Mouse (Mus musculus): ENCODE measurements around the gene Prrg2.

Gene Prrg2

GRCm38 (mm10) chr7:45058607-45059571 is 3.6 kb downstream of the Prrg2 start:
- peak; percentile 59 to 71 for DNase-seq (ENCODE audit: inconsistent age in 2 of 2, low spot score in 1 of 2)

- DNase-seq (ENCODE audit: inconsistent age in 2 of 2, low spot score in 1 of 2) = peak; percentile 31 to 65
Observed at GRCm38 (mm10) chr7:45056972-45057348, 5.5 kb downstream of the Prrg2 start.

- peak in 1 of 2 experiments; percentile 50 for DNase-seq (ENCODE audit: inconsistent age in 2 of 2, low spot score in 1 of 2)
Observed at GRCm38 (mm10) chr7:45056329-45056971, 6.0 kb downstream of the Prrg2 start.

- DNase-seq (ENCODE audit: inconsistent age in 2 of 2, low spot score in 1 of 2) = peak; percentile 98
Observed at GRCm38 (mm10) chr7:45053931-45054510, 8.5 kb downstream of the Prrg2 start.

GRCm38 (mm10) chr7:45053117-45053930 is 9.2 kb downstream of the Prrg2 start:
- peak; percentile 90 to 95 for DNase-seq (ENCODE audit: inconsistent age in 2 of 2, low spot score in 1 of 2)

- DNase-seq (ENCODE audit: inconsistent age in 2 of 2, low spot score in 1 of 2) = no peak
Observed at GRCm38 (mm10) chr7:45052862-45053116, 9.7 kb downstream of the Prrg2 start, which contains the start of gene Prr12. Gene Prr12 (minus strand): TSS chr7:45052881.

- peak; percentile 66 to 87 for DNase-seq (ENCODE audit: inconsistent age in 2 of 2, low spot score in 1 of 2)
Observed at GRCm38 (mm10) chr7:45052181-45052861, 10.2 kb downstream of the Prrg2 start.

- DNase-seq (ENCODE audit: inconsistent age in 2 of 2, low spot score in 1 of 2) = peak; percentile 29 to 72
Observed at GRCm38 (mm10) chr7:45051601-45051974, 10.9 kb downstream of the Prrg2 start.

- peak; percentile 85 to 90 for DNase-seq (ENCODE audit: inconsistent age in 2 of 2, low spot score in 1 of 2)
Observed at GRCm38 (mm10) chr7:45050945-45051600, 11.4 kb downstream of the Prrg2 start.

- DNase-seq (ENCODE audit: inconsistent age in 2 of 2, low spot score in 1 of 2) = no peak
Observed at GRCm38 (mm10) chr7:45048923-45049657, 13.4 kb downstream of the Prrg2 start.

- DNase-seq (ENCODE audit: inconsistent age in 2 of 2, low spot score in 1 of 2) = no peak
Observed at GRCm38 (mm10) chr7:45048001-45048890, 14.2 kb downstream of the Prrg2 start.

- no peak for DNase-seq (ENCODE audit: inconsistent age in 2 of 2, low spot score in 1 of 2)
Observed at GRCm38 (mm10) chr7:45047491-45047890, 15.0 kb downstream of the Prrg2 start.

GRCm38 (mm10) chr7:45046853-45047350 is 15.6 kb downstream of the Prrg2 start:
- DNase-seq (ENCODE audit: inconsistent age in 2 of 2, low spot score in 1 of 2) = no peak

- peak; percentile 30 to 56 for DNase-seq (ENCODE audit: inconsistent age in 2 of 2, low spot score in 1 of 2)
Observed at GRCm38 (mm10) chr7:45045741-45046140, 16.7 kb downstream of the Prrg2 start.

- DNase-seq (ENCODE audit: inconsistent age in 2 of 2, low spot score in 1 of 2) = no peak
Observed at GRCm38 (mm10) chr7:45043307-45043706, 19.2 kb downstream of the Prrg2 start.

- DNase-seq (ENCODE audit: inconsistent age in 2 of 2, low spot score in 1 of 2) = no peak
Observed at GRCm38 (mm10) chr7:45040851-45041250, 21.6 kb downstream of the Prrg2 start.

GRCm38 (mm10) chr7:45038411-45038810 is 24.1 kb downstream of the Prrg2 start:
- no peak for DNase-seq (ENCODE audit: inconsistent age in 2 of 2, low spot score in 1 of 2)

- peak; percentile 63 to 83 for DNase-seq (ENCODE audit: inconsistent age in 2 of 2, low spot score in 1 of 2)
Observed at GRCm38 (mm10) chr7:45037720-45038361, 24.6 kb downstream of the Prrg2 start.
